Mouse (Mus musculus): Measurements from ENCODE around the gene Cdca5. TPM values are rescaled to one million over a fixed set of nuclear protein-coding genes. Genes with fewer than 3 reads are reported as not detected.
A peak's percentile ranks its signal among the peaks of the same experiment; 100 is the strongest.

The Cdca5 gene
- total and polyA plus RNA-seq, 3 experiments, result 14.8 to 45.0 (median 43.3) TPM

DNA sequence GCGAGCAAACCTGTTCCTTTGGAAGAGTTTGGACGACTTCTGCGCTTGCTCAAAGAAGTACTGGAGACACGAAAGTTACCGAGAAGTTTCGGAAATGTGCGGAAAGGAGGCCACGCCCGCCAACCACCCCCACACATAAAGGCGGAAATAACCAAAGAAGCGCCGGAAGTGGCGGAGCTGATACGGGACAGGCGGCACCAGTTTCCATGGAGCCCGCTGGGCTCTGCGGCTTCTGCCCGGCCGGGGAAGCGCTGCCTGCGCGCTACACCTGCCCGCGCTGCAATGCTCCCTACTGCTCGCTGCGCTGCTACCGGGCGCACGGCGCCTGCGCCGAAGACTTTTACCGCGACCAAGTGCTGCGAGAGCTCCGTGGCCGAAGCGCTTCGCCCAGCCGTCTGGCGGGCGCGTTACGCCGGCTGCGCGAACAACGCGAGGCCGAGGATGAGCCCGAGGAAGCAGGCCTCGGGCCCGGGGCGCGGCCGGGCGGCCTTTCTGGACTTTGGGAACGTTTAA is 23.7 kb upstream of the Cdca5 start, which contains the start of gene Znhit2:
TSS of gene Znhit2 (plus strand) at position 172 of the 513 bp plus-strand sequence.
- Histone ChIP-seq H3K36me3 (replicated peaks) (peaks cover 67% of the 10 kb centered on the region), H3K4me3 (ENCODE audit: low read depth, low read length) (peak within 1 kb of the TSS; percentile 99), H3K27me3 (ENCODE audit: insufficient read depth, low read length) (no peaks in the 10 kb centered on the region), H3K4me1 (ENCODE audit: insufficient read depth, low read depth, low read length) (peaks cover 57% of the 10 kb centered on the region), H3K9me3 (replicated peaks) (no peaks in the 10 kb centered on the region)
- TF ChIP-seq CTCF (IDR thresholded peaks at IDR 0.05; ENCODE audit: low read depth, low read length), result no peak
- 0 out of 2 replicates have a peak, but pooled peaks have one; percentile 20 for TF ChIP-seq POLR2AphosphoS5 (IDR thresholded peaks at IDR 0.05; ENCODE audit: insufficient replicate concordance, low read depth, low read length)
- ATAC-seq (ENCODE audit: extremely low read depth, insufficient number of reproducible peaks, low FRiP score, poor library complexity, severe bottlenecking) (peak; percentile 69), DNase-seq (ENCODE audit: low spot score) (peak; percentile 81)

DNA sequence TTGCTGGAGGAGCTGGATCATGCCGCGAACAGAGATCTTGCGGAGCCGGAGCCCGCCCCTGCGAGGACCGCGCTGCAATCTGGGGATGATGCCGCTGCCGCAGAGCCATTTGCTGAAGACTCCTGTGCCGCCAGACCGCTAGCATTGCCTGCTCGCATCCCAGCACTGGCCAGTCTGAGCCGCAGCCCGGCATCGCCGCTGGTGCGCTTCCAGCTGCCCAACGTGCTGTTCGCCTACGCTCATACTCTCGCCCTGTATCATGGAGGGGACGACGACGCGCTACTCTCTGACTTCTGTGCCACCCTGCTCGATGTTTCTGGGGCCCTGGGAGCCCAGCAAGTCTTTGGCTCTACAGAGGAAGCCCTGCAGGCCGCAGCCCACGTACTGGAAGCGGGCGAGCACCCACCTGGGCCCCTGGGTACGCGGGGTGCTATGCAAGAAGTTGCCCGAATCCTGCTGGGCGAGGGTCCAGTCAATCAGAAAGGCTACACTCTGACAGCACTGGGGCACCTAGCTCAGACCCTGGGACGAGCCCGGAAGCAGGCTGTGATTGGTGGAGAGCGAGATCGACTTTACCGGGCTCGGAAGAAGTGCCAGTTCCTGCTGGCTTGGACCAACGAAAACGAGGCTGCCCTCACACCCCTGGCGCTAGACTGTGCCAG is 23.0 kb upstream of the Cdca5 start:
- peaks cover 64% of the 10 kb centered on the region for H3K36me3 ChIP-seq (replicated peaks)
- DNase-seq (ENCODE audit: low spot score) (peak; percentile 70), ATAC-seq (ENCODE audit: extremely low read depth, insufficient number of reproducible peaks, low FRiP score, poor library complexity, severe bottlenecking) (peak; percentile 41; the same call in 1 of the 2 replicates)
- H3K27me3 ChIP-seq (ENCODE audit: insufficient read depth, low read length), result no peaks in the 10 kb centered on the region
- H3K4me1 ChIP-seq (ENCODE audit: insufficient read depth, low read depth, low read length), result peaks cover 57% of the 10 kb centered on the region
- H3K9me3 ChIP-seq (replicated peaks), result no peaks in the 10 kb centered on the region
- TF ChIP-seq CTCF (IDR thresholded peaks at IDR 0.05; ENCODE audit: low read depth, low read length), result no peak
- TF ChIP-seq TAL1 (conservative IDR thresholded peaks at IDR 0.05; ENCODE audit: low read depth, low read length), result no peak
- TF ChIP-seq GATA2 (IDR thresholded peaks at IDR 0.05; ENCODE audit: borderline replicate concordance, low read depth, low read length), result no peak
- no peak for TF ChIP-seq POLR2AphosphoS5 (IDR thresholded peaks at IDR 0.05; ENCODE audit: insufficient replicate concordance, low read depth, low read length)
- no peak for TF ChIP-seq GATA1 (IDR thresholded peaks at IDR 0.05; ENCODE audit: borderline replicate concordance, low read length)
- peak overlapping the region; percentile 99 for H3K4me3 ChIP-seq (ENCODE audit: low read depth, low read length)

DNA sequence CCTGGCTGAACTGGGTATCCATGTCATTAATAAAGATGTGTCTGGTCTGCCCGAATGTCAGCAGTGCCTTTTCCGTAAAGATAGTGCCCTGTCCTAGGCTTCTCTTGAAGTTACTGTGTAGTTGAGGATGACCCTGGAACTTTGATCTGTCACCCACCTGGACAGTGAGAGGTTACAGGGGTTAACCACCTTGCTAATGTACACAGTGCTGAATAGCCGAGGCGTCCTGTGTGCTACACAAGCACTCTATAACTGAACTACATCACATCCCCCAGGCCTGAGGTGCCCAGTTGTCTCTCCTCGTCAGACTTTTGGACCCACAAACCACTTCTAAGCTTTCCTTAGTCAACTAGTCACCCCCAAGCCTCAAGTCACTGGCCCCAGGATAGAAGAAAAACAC is 22.4 kb upstream of the Cdca5 start:
- Histone ChIP-seq H3K4me3 (ENCODE audit: low read depth, low read length) (peak overlapping the region; percentile 99), H3K9me3 (replicated peaks) (no peaks in the 10 kb centered on the region), H3K27me3 (ENCODE audit: insufficient read depth, low read length) (no peaks in the 10 kb centered on the region), H3K4me1 (ENCODE audit: insufficient read depth, low read depth, low read length) (peaks cover 63% of the 10 kb centered on the region), H3K36me3 (replicated peaks) (peaks cover 64% of the 10 kb centered on the region)
- ATAC-seq (ENCODE audit: extremely low read depth, insufficient number of reproducible peaks, low FRiP score, poor library complexity, severe bottlenecking), result no peak
- DNase-seq (ENCODE audit: low spot score), result no peak
- TF ChIP-seq CTCF (IDR thresholded peaks at IDR 0.05; ENCODE audit: low read depth, low read length) (no peak), GATA1 (IDR thresholded peaks at IDR 0.05; ENCODE audit: borderline replicate concordance, low read length) (no peak), TAL1 (conservative IDR thresholded peaks at IDR 0.05; ENCODE audit: low read depth, low read length) (no peak), POLR2AphosphoS5 (IDR thresholded peaks at IDR 0.05; ENCODE audit: insufficient replicate concordance, low read depth, low read length) (no peak; the same call in 1 of the 2 replicates), GATA2 (IDR thresholded peaks at IDR 0.05; ENCODE audit: borderline replicate concordance, low read depth, low read length) (no peak)

DNA sequence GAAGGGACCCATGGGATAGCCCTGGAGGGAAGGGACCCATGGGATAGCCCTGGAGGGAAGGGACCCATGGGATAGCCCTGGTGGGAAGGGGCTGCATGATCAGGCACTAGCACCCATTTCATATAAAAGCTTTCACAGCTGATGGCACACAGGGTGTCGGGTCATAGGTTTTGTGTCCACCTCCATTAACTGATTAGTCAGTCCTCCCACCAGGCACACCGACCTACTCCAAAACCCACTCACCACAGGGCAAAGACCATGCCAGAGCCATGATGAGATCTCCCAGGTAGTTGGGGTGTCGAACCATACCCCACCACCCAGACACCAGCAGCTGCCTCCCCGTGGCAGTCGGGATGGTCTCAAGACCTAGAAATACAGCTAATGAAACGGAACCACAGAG is 21.7 kb upstream of the Cdca5 start:
- Histone ChIP-seq H3K4me1 (ENCODE audit: insufficient read depth, low read depth, low read length) (peaks cover 68% of the 10 kb centered on the region), H3K4me3 (ENCODE audit: low read depth, low read length) (peak overlapping the region; percentile 99; the same call in 1 of the 2 replicates), H3K27me3 (ENCODE audit: insufficient read depth, low read length) (no peaks in the 10 kb centered on the region), H3K36me3 (replicated peaks) (peaks cover 66% of the 10 kb centered on the region), H3K9me3 (replicated peaks) (no peaks in the 10 kb centered on the region)
- ATAC-seq (ENCODE audit: extremely low read depth, insufficient number of reproducible peaks, low FRiP score, poor library complexity, severe bottlenecking) (no peak), DNase-seq (ENCODE audit: low spot score) (no peak)
- no peak for TF ChIP-seq CTCF (IDR thresholded peaks at IDR 0.05; ENCODE audit: low read depth, low read length)
- no peak for TF ChIP-seq GATA1 (IDR thresholded peaks at IDR 0.05; ENCODE audit: borderline replicate concordance, low read length)

DNA sequence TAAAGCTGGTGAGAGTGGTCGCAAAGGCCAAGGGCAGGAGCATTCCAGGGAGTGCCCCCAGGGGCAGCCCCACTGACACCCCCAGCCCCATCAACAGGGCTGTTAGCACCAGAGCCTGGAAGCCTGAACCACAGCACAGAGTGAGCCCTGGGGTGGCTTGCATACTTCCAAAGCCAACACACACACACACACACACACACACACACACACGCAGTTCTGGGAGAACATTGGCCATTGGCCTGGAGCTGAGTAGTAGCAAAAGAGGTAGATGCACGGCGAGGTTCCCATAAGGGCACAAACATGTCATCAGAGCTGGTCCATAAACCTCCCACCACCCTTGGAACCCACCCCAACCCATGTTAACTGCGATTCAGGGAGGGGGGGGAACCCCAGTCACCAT is 18.2 kb upstream of the Cdca5 start:
- Histone ChIP-seq H3K9me3 (replicated peaks) (no peaks in the 10 kb centered on the region), H3K36me3 (replicated peaks) (peaks cover 77% of the 10 kb centered on the region), H3K4me3 (ENCODE audit: low read depth, low read length) (peak overlapping the region; percentile 76), H3K4me1 (ENCODE audit: insufficient read depth, low read depth, low read length) (peaks cover 67% of the 10 kb centered on the region), H3K27me3 (ENCODE audit: insufficient read depth, low read length) (no peaks in the 10 kb centered on the region)
- DNase-seq (ENCODE audit: low spot score) (no peak), ATAC-seq (ENCODE audit: extremely low read depth, insufficient number of reproducible peaks, low FRiP score, poor library complexity, severe bottlenecking) (no peak)
- TF ChIP-seq GATA2 (IDR thresholded peaks at IDR 0.05; ENCODE audit: borderline replicate concordance, low read depth, low read length) (no peak), CTCF (IDR thresholded peaks at IDR 0.05; ENCODE audit: low read depth, low read length) (no peak), POLR2AphosphoS5 (IDR thresholded peaks at IDR 0.05; ENCODE audit: insufficient replicate concordance, low read depth, low read length) (no peak), TAL1 (conservative IDR thresholded peaks at IDR 0.05; ENCODE audit: low read depth, low read length) (no peak), GATA1 (IDR thresholded peaks at IDR 0.05; ENCODE audit: borderline replicate concordance, low read length) (no peak)

DNA sequence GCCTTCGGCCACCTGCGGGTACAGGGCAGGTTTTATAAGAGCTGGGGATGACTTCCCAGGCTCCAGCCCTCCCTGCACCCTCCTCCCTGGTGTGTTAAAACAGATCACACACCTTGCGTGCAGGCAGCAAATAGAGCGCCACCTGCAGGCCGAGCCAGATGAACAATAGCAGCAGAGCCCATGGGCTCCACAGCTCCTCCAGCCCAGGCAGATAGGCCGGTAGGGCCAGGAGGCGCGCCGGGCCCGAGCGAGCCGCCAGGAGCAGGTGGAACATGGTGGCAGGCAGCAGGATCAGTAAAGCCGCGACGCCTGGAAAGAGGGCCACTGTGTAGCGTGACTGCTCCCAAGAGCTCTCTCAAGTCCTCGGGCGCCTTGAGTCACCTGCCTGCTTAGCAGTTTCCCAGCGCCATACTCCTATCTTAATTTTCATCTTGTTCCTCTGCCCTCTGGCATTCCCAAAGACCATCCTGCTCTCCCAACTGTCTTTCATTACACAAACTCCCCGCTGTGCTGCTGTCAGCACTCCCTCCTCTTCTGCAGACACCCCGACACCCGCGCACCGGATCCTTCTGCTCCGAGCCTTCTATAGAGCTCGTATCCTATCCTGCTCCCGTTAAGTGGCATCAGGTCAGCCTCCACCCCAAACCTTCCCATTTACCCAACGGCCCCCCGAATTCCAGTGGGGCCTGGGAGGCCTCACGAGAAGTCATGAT is 17.6 kb upstream of the Cdca5 start:
- ATAC-seq (ENCODE audit: extremely low read depth, insufficient number of reproducible peaks, low FRiP score, poor library complexity, severe bottlenecking) (peak; percentile 30; the same call in 1 of the 2 replicates), DNase-seq (ENCODE audit: low spot score) (peak; percentile 88)
- peak overlapping the region; percentile 76 for H3K4me3 ChIP-seq (ENCODE audit: low read depth, low read length)
- H3K9me3 ChIP-seq (replicated peaks), result no peaks in the 10 kb centered on the region
- no peak for TF ChIP-seq GATA2 (IDR thresholded peaks at IDR 0.05; ENCODE audit: borderline replicate concordance, low read depth, low read length)
- TF ChIP-seq CTCF (IDR thresholded peaks at IDR 0.05; ENCODE audit: low read depth, low read length), result peak; percentile 56
- TF ChIP-seq POLR2AphosphoS5 (IDR thresholded peaks at IDR 0.05; ENCODE audit: insufficient replicate concordance, low read depth, low read length), result peak; percentile 6; the same call in 1 of the 2 replicates
- no peak for TF ChIP-seq GATA1 (IDR thresholded peaks at IDR 0.05; ENCODE audit: borderline replicate concordance, low read length)
- no peak for TF ChIP-seq TAL1 (conservative IDR thresholded peaks at IDR 0.05; ENCODE audit: low read depth, low read length)
- peaks cover 77% of the 10 kb centered on the region for H3K36me3 ChIP-seq (replicated peaks)
- H3K4me1 ChIP-seq (ENCODE audit: insufficient read depth, low read depth, low read length), result peaks cover 61% of the 10 kb centered on the region
- H3K27me3 ChIP-seq (ENCODE audit: insufficient read depth, low read length), result no peaks in the 10 kb centered on the region
